Mouse (Mus musculus) heart, embryonic 12.5 days (tissue): ENCODE measurements around the gene Setd2. TPM values are rescaled to one million over a fixed set of nuclear protein-coding genes. Genes with fewer than 3 reads are reported as not detected.

ENCODE experiments used
- ATAC-seq: fragments of 200-750 bp; cut with Nextera tagmentation; 2 replicates; pipeline ENCODE4 v1.8.0; 2017; ENCODE audit warnings: moderate TSS enrichment, moderate library complexity; ENCODE audit not compliant: insufficient number of reproducible peaks, low FRiP score
- H3K27ac ChIP-seq: fragments of 300-500 bp; sonication (generic); 2 replicates; pipeline ENCODE4 v1.5.1; 2016; ENCODE audit warnings: mild to moderate bottlenecking, moderate library complexity; ENCODE audit not compliant: poor library complexity, severe bottlenecking
- H3K27me3 ChIP-seq: fragments of 300-500 bp; sonication (generic); replicated peaks from 2 replicates; pipeline ENCODE4 v1.6.1; 2016; ENCODE audit warnings: mild to moderate bottlenecking, moderate library complexity
- H3K36me3 ChIP-seq: fragments of 300-500 bp; sonication (generic); 2 replicates; pipeline ENCODE4 v1.6.1; 2016; ENCODE audit warnings: mild to moderate bottlenecking, moderate library complexity
- H3K4me1 ChIP-seq: fragments of 300-500 bp; sonication (generic); replicated peaks from 2 replicates; pipeline ENCODE4 v1.6.1; 2016; ENCODE audit warnings: mild to moderate bottlenecking
- H3K4me2 ChIP-seq: fragments of 300-500 bp; sonication (generic); 2 replicates; pipeline ENCODE4 v1.6.1; 2016; ENCODE audit warnings: mild to moderate bottlenecking, moderate library complexity
- H3K4me3 ChIP-seq: fragments of 300-500 bp; sonication (generic); 2 replicates; pipeline ENCODE4 v1.5.1; 2016; ENCODE audit warnings: mild to moderate bottlenecking
- H3K9ac ChIP-seq: fragments of 300-500 bp; sonication (generic); 2 replicates; pipeline ENCODE4 v1.6.1; 2016; ENCODE audit warnings: mild to moderate bottlenecking, moderate library complexity
- H3K9me3 ChIP-seq: fragments of 300-500 bp; sonication (generic); replicated peaks from 2 replicates; pipeline ENCODE4 v1.6.1; 2016; ENCODE audit warnings: mild to moderate bottlenecking, moderate library complexity
- WGBS: fragments of 180-500 bp; shearing (Covaris S2); methylation state at CpG from one replicate; pipeline ENCODE4 v1.1.7; 2016; 5-methylcytosine and 5-hydroxymethylcytosine counted together
- polyA plus RNA-seq: library from polyadenylated mRNA; unstranded; fragments of >200 nt; fragmentation: Nextera tagmentation; extraction: Ambion mirVana; gene quantifications from 2 replicates; pipeline ENCODE4 v1.2.1, GENCODE M21; 2016

Gene Setd2
- polyA plus RNA-seq: 26.4 and 28.5 TPM in 2 replicates

- peak within 1 kb of the TSS; percentile 99 for H3K27ac ChIP-seq
- H3K27me3 ChIP-seq: no peaks in the 10 kb centered on the region
- peak within 1 kb of the TSS; percentile 95 for H3K9ac ChIP-seq
- no peaks in the 10 kb centered on the region; the same call in 1 of the 2 replicates for H3K36me3 ChIP-seq
- no peaks in the 10 kb centered on the region for H3K9me3 ChIP-seq
- H3K4me3 ChIP-seq: peak within 1 kb of the TSS; percentile 80
- peak; percentile 65 for ATAC-seq
- peak within 1 kb of the TSS; percentile 74 for H3K4me2 ChIP-seq
- under 1% methylated on average over 98 of the region's 109 CpGs for WGBS
- peaks cover 22% of the 10 kb centered on the region for H3K4me1 ChIP-seq
Measured at GRCm38 (mm10) chr9:110532538-110533291, at the start of gene Setd2. Setd2 (plus strand) TSS chr9:110532597.

- H3K4me2 ChIP-seq: no peak overlapping the region
- no peak overlapping the region for H3K9ac ChIP-seq
- H3K27me3 ChIP-seq: no peaks in the 10 kb centered on the region; the same call in 1 of the 2 replicates
- no peaks in the 10 kb centered on the region for H3K4me1 ChIP-seq
- no peak for ATAC-seq
- 58% methylated on average over 4 of the region's 4 CpGs for WGBS
- H3K4me3 ChIP-seq: no peak overlapping the region
- H3K36me3 ChIP-seq: no peaks in the 10 kb centered on the region
- peaks cover 9% of the 10 kb centered on the region for H3K9me3 ChIP-seq
- no peak overlapping the region for H3K27ac ChIP-seq
Measured at GRCm38 (mm10) chr9:110488841-110489240, 43.6 kb upstream of the Setd2 start.

GRCm38 (mm10) chr9:110490913-110491312, 41.5 kb upstream of the Setd2 start:
- no peak for ATAC-seq

GRCm38 (mm10) chr9:110525737-110526136, 6.7 kb upstream of the Setd2 start:
- no peak overlapping the region for H3K4me2 ChIP-seq
- no peaks in the 10 kb centered on the region for H3K9me3 ChIP-seq
- H3K4me1 ChIP-seq: no peaks in the 10 kb centered on the region
- no peak for ATAC-seq
- H3K27me3 ChIP-seq: no peaks in the 10 kb centered on the region
- H3K27ac ChIP-seq: no peak overlapping the region
- no peak overlapping the region for H3K4me3 ChIP-seq
- no peaks in the 10 kb centered on the region for H3K36me3 ChIP-seq
- H3K9ac ChIP-seq: no peak overlapping the region
- WGBS: 46% methylated on average over 2 of the region's 2 CpGs

More at GRCm38 (mm10) chr9:110490913-110491312, 41.5 kb upstream of the Setd2 start:
- no peak overlapping the region for H3K4me3 ChIP-seq
- H3K4me2 ChIP-seq: no peak overlapping the region
- H3K27ac ChIP-seq: no peak overlapping the region
- H3K9me3 ChIP-seq: peaks cover 9% of the 10 kb centered on the region
- WGBS: 52% methylated on average over 5 of the region's 5 CpGs
- no peaks in the 10 kb centered on the region for H3K4me1 ChIP-seq
- no peak overlapping the region for H3K9ac ChIP-seq
- H3K27me3 ChIP-seq: no peaks in the 10 kb centered on the region
- H3K36me3 ChIP-seq: no peaks in the 10 kb centered on the region

GRCm38 (mm10) chr9:110529002-110529737, 3.2 kb upstream of the Setd2 start:
- H3K4me1 ChIP-seq: peaks cover 8% of the 10 kb centered on the region
- WGBS: 45% methylated on average over 9 of the region's 9 CpGs
- no peak for ATAC-seq

GRCm38 (mm10) chr9:110530650-110531049, 1.7 kb upstream of the Setd2 start:
- H3K36me3 ChIP-seq: no peaks in the 10 kb centered on the region
- no peak overlapping the region for H3K4me2 ChIP-seq
- 70% methylated on average over 3 of the region's 3 CpGs for WGBS
- no peaks in the 10 kb centered on the region for H3K27me3 ChIP-seq
- peaks cover 22% of the 10 kb centered on the region for H3K4me1 ChIP-seq
- no peak for ATAC-seq
- H3K9ac ChIP-seq: no peak overlapping the region
- H3K4me3 ChIP-seq: no peak overlapping the region
- no peaks in the 10 kb centered on the region for H3K9me3 ChIP-seq
- H3K27ac ChIP-seq: no peak overlapping the region

More at GRCm38 (mm10) chr9:110529002-110529737, 3.2 kb upstream of the Setd2 start:
- H3K27me3 ChIP-seq: no peaks in the 10 kb centered on the region
- no peak overlapping the region for H3K4me2 ChIP-seq
- H3K36me3 ChIP-seq: no peaks in the 10 kb centered on the region
- H3K27ac ChIP-seq: no peak overlapping the region
- no peak overlapping the region for H3K9ac ChIP-seq
- H3K9me3 ChIP-seq: no peaks in the 10 kb centered on the region
- H3K4me3 ChIP-seq: no peak overlapping the region

GRCm38 (mm10) chr9:110531151-110531791, 1.1 kb upstream of the Setd2 start:
- WGBS: 27% methylated on average over 6 of the region's 6 CpGs
- Histone ChIP-seq H3K36me3 (no peaks in the 10 kb centered on the region; the same call in 1 of the 2 replicates), H3K4me3 (peak overlapping the region; percentile 80), H3K27ac (peak overlapping the region; percentile 99), H3K4me2 (peak overlapping the region; percentile 74), H3K9ac (no peak overlapping the region), H3K4me1 (peaks cover 22% of the 10 kb centered on the region), H3K27me3 (no peaks in the 10 kb centered on the region), H3K9me3 (no peaks in the 10 kb centered on the region)
- no peak for ATAC-seq

GRCm38 (mm10) chr9:110531914-110532489, 395 bp upstream of the Setd2 start:
- Histone ChIP-seq H3K9me3 (no peaks in the 10 kb centered on the region), H3K9ac (peak overlapping the region; percentile 95), H3K4me3 (peak overlapping the region; percentile 80), H3K27me3 (no peaks in the 10 kb centered on the region), H3K36me3 (no peaks in the 10 kb centered on the region; the same call in 1 of the 2 replicates), H3K4me1 (peaks cover 22% of the 10 kb centered on the region), H3K4me2 (peak overlapping the region; percentile 74), H3K27ac (peak overlapping the region; percentile 99)
- peak; percentile 98 for ATAC-seq
- under 1% methylated on average over 48 of the region's 53 CpGs for WGBS

GRCm38 (mm10) chr9:110533645-110534044, 1.2 kb downstream of the Setd2 start:
- no peak overlapping the region for H3K27ac ChIP-seq
- no peaks in the 10 kb centered on the region for H3K27me3 ChIP-seq
- H3K4me3 ChIP-seq: peak overlapping the region; percentile 80
- peak overlapping the region; percentile 95; the same call in 1 of the 2 replicates for H3K9ac ChIP-seq
- H3K9me3 ChIP-seq: no peaks in the 10 kb centered on the region
- 18% methylated on average over 5 of the region's 5 CpGs for WGBS
- H3K36me3 ChIP-seq: no peaks in the 10 kb centered on the region; the same call in 1 of the 2 replicates
- H3K4me1 ChIP-seq: peaks cover 26% of the 10 kb centered on the region
- no peak for ATAC-seq
- H3K4me2 ChIP-seq: peak overlapping the region; percentile 74

GRCm38 (mm10) chr9:110535114-110535513, 2.7 kb downstream of the Setd2 start:
- H3K27ac ChIP-seq: no peak overlapping the region
- peak overlapping the region; percentile 39 for H3K4me2 ChIP-seq
- no peak for ATAC-seq
- H3K4me1 ChIP-seq: peaks cover 26% of the 10 kb centered on the region
- H3K9me3 ChIP-seq: no peaks in the 10 kb centered on the region
- H3K27me3 ChIP-seq: no peaks in the 10 kb centered on the region
- H3K4me3 ChIP-seq: 0 out of 2 replicates have a peak overlapping the region, but pooled peaks have one; percentile 6
- H3K9ac ChIP-seq: no peak overlapping the region
- no peaks in the 10 kb centered on the region; the same call in none of the 2 replicates for H3K36me3 ChIP-seq
- WGBS: 84% methylated on average over 2 of the region's 2 CpGs
